ENCODE assay signal across 24 mouse cellular contexts in genomic region chr1:39533917-39534316, GRCm38 (mm10).
"Had no signal": no experiment of that assay in that cellular context is flagged by ENCODE, and none has a peak within 500 bp of the region (broad histone marks: within the 10 kb centered on the region; RNA-seq: fewer than 3 reads in every experiment).

No protein-coding gene starts in this region.

- H3K27ac ChIP-seq: hindbrain, embryonic 13.5 days; hindbrain, embryonic 15.5 days; hindbrain, postnatal 0 days; kidney, embryonic 15.5 days; layer of hippocampus, adult 2 months; left cerebral cortex, adult 2 months; limb, embryonic 10.5 days; limb, embryonic 12.5 days; liver, embryonic 12.5 days; liver, embryonic 14.5 days had no signal

- H3K4me3 ChIP-seq: heart, embryonic 12.5 days; hindbrain, embryonic 13.5 days; hindbrain, embryonic 15.5 days; kidney, embryonic 15.5 days; layer of hippocampus, adult 2 months; left cerebral cortex, adult 2 months; limb, embryonic 10.5 days; limb, embryonic 12.5 days; liver, embryonic 12.5 days had no signal

- H3K4me2 ChIP-seq: hindbrain, embryonic 13.5 days; kidney, embryonic 15.5 days had no signal

- H3K9ac ChIP-seq: heart, embryonic 12.5 days; hindbrain, embryonic 15.5 days; kidney, embryonic 15.5 days; limb, embryonic 12.5 days; liver, embryonic 12.5 days; liver, embryonic 14.5 days had no signal

- H3K9me3 ChIP-seq: heart, embryonic 12.5 days; hindbrain, embryonic 13.5 days; hindbrain, embryonic 15.5 days; kidney, embryonic 15.5 days; limb, embryonic 10.5 days; limb, embryonic 12.5 days; liver, embryonic 12.5 days had no signal

- ATAC-seq: hindbrain, postnatal 0 days; intestine, embryonic 16.5 days; liver, embryonic 12.5 days had no signal

- H3K27me3 ChIP-seq: heart, embryonic 12.5 days; hindbrain, embryonic 15.5 days; kidney, embryonic 15.5 days; limb, embryonic 12.5 days had no signal

- DNase-seq: gastrocnemius, postnatal 10 days; gastrocnemius, postnatal 36 days; heart, adult 18-20 months; heart, postnatal 10 days; heart, postnatal 36 days; kidney, adult 11 months; kidney, adult 2 months; kidney, adult 9 months; kidney, postnatal 10 days; kidney, postnatal 25 days; kidney, postnatal 4 days; liver had no signal
